Mouse (Mus musculus): Measurements from ENCODE around the gene Wdr47.

The Wdr47 gene

DNA sequence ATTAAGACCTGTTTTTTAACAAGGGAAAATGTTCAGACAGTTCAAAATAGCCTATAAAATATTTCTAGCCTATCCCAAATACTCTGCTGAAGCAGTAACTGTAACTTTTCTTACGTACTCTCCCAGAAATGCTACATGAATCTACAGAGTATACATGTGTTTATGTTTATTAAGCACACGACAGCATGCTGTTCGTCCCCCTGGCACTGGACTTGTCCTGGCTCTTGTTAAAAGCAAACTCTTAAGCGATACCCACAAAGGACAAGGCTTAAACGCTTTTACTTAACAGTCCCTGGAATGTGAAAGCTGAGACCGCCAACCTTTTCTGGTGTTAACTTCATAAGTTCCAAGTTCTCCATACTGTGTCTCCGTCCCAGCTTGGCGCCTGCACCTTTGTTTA, 98.4 kb downstream of the Wdr47 start:
- in situ Hi-C loops (cut with MboI; ENCODE audit: low pct_unique_long_range_greater_than_20kb in 1 of 2, low sequenced_read_pairs in 2 of 2, unreplicated experiment in 1 of 2) = no loop called here

DNA sequence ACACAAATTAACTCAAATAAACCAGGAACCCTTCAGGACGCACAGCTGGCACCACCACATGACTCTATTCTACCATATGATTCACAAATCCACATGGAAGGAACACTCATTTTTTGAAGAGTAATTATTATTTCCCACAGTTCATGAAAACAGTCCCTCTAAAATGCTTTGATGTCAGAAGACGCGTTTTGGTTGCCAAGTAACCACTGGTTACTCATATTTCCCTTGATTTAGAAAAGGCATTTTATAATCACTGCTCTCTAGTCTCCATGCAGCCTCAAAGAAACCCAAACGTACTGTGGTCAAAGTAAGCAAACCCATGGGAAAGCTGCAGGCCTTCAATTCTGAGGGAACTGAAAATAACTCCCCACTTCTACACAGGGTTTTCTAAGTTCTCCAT, 98.9 kb downstream of the Wdr47 start:
- in situ Hi-C loops (cut with MboI; ENCODE audit: low pct_unique_long_range_greater_than_20kb in 1 of 2, low sequenced_read_pairs in 2 of 2, unreplicated experiment in 1 of 2) = no loop called here

DNA sequence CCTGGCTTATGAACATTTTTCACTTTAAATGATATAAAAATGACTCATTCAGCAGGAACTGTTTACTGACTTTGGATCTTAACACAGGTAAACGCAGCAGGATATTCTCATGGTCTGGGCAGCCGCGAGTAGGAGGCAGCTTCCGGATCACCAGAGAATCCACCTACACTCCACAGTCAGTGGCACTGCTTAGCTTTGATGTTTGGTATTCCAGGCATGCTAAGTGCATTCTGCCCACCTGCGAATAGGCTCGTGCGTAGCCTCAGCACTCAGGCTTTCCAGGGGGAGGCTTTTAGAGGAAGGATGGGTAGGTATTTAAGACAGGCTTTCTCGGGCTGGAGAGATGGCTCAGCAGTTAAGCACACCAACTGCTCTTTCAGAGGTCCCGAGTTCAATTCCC, 103.2 kb downstream of the Wdr47 start:
- in situ Hi-C loops (cut with MboI; ENCODE audit: low pct_unique_long_range_greater_than_20kb in 1 of 2, low sequenced_read_pairs in 2 of 2, unreplicated experiment in 1 of 2) = no loop called here
